Mouse (Mus musculus) bone marrow macrophage, adult 2 months (primary cell): ENCODE data around the gene Ube2l3.

Experiments
- CTCF ChIP-seq: IDR thresholded peaks from 2 replicates; pipeline ENCODE4 v1.5.1; 2012; ENCODE audit warnings: low read depth, mild to moderate bottlenecking, low read length, moderate library complexity
- POLR2A ChIP-seq: IDR thresholded peaks from 2 replicates; pipeline ENCODE4 v1.6.1; 2012; ENCODE audit warnings: mild to moderate bottlenecking, low read depth, low read length, borderline replicate concordance

- no peak for TF ChIP-seq CTCF
- no peak for TF ChIP-seq POLR2A
Observed at GRCm38 (mm10) chr16:17177623-17178170, 24.8 kb downstream of the Ube2l3 start.
